Mouse (Mus musculus) testis, adult 2 months (tissue): ENCODE measurements around the gene Pde4d. TPM values are rescaled to one million over a fixed set of nuclear protein-coding genes. Genes with fewer than 3 reads are reported as not detected.

Source experiments
- H3K27ac ChIP-seq: fragments of 200-500 bp; 2 replicates; pipeline ENCODE4 v1.5.1; 2012; ENCODE audit warnings: low read depth, low read length; ENCODE audit not compliant: control insufficient read depth, insufficient read depth
- H3K27me3 ChIP-seq: fragments of 200-500 bp; 2 replicates; pipeline ENCODE4 v1.6.1; 2012; ENCODE audit warnings: mild to moderate bottlenecking, low read length, moderate library complexity; ENCODE audit not compliant: control insufficient read depth, insufficient read depth
- H3K36me3 ChIP-seq: fragments of 200-500 bp; 2 replicates; pipeline ENCODE4 v1.6.1; 2012; ENCODE audit warnings: mild to moderate bottlenecking, low read length; ENCODE audit not compliant: control insufficient read depth, insufficient read depth
- H3K4me1 ChIP-seq: fragments of 200-500 bp; 2 replicates; pipeline ENCODE4 v1.6.1; 2012; ENCODE audit warnings: low read length; ENCODE audit not compliant: control insufficient read depth, insufficient read depth
- H3K4me3 ChIP-seq: fragments of 200-500 bp; 2 replicates; pipeline ENCODE4 v1.5.1; 2012; ENCODE audit warnings: low read depth, mild to moderate bottlenecking, low read length, moderate library complexity, mixed read lengths; ENCODE audit not compliant: control insufficient read depth
- CTCF ChIP-seq: fragments of 200-500 bp; IDR thresholded peaks from 2 replicates; pipeline ENCODE4 v1.5.1; 2012; ENCODE audit warnings: low read depth, mild to moderate bottlenecking, inconsistent platforms, low read length, moderate library complexity; ENCODE audit not compliant: control insufficient read depth, insufficient read depth, insufficient replicate concordance
- POLR2A ChIP-seq: fragments of 200-500 bp; IDR thresholded peaks from 2 replicates; pipeline ENCODE4 v1.6.1; 2012; ENCODE audit warnings: low read depth, mild to moderate bottlenecking, inconsistent platforms, low read length, moderate library complexity; ENCODE audit not compliant: control insufficient read depth
- polyA plus RNA-seq: library from polyadenylated mRNA; depleted of rRNA; stranded (reverse); fragments of >200 nt; gene quantifications from 2 replicates; pipeline ENCODE4 v1.2.3, GENCODE M21; 2012

Pde4d gene
- polyA plus RNA-seq, 1 experiment, result 2.1 TPM

DNA sequence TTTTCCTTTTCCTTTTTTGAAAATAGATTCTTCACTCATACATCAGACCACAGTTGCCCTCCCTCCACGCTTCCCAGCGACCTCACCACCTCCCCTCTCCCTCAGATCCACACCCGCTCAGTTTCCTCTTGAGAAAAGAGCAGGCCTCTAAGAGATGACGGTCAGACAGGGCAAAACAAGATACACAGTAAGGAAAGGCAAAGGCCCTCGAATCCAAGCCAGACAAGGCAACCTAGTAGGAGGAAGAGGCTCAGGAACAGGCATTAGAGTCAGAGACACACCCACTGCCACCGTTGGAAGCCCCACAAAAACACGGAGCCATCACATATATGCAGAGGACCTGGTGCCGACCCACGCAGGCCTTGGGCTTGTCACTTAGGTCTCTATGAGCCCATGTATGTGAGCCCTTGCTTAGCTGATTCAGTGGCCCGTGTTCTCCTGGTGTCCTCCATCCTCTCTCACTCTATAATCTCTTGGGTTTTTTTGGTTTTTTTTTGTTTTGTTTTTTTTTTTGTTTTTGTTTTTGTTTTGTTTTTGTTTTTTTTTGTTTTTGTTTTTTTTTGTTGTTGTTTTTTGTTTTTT is 1097.3 kb downstream of the Pde4d start:
- no peaks in the 10 kb centered on the region for H3K36me3 ChIP-seq
- H3K4me3 ChIP-seq, result peak overlapping the region; percentile 14
- H3K4me1 ChIP-seq, result peaks cover 4% of the 10 kb centered on the region
- TF ChIP-seq POLR2A (no peak), CTCF (no peak)
- H3K27me3 ChIP-seq, result no peaks in the 10 kb centered on the region
- no peak overlapping the region for H3K27ac ChIP-seq

DNA sequence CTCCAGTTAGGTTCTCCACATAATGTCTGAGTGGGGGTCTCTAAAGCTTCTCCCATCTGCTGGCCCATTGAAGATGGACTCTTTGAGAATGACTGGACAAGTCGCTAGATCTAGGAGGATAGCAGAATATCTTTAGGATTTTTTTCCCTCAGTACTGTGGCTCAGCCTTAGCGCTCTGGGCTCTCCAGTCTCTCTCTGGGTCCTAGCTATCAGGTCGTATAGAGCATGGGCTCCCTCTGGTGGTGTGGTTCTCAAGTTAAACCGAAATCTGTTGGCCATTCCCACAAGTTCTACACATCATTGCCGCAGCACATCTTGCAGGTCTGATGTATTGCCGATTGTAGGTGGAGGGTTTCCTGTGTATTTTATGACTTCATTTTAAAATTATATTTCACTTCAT is 1098.0 kb downstream of the Pde4d start:
- Histone ChIP-seq H3K27me3 (no peaks in the 10 kb centered on the region), H3K27ac (no peak overlapping the region), H3K4me3 (no peak overlapping the region), H3K4me1 (peaks cover 4% of the 10 kb centered on the region), H3K36me3 (no peaks in the 10 kb centered on the region)
- peak; percentile 37; the same call in 1 of the 2 replicates for TF ChIP-seq CTCF
- TF ChIP-seq POLR2A, result no peak

DNA sequence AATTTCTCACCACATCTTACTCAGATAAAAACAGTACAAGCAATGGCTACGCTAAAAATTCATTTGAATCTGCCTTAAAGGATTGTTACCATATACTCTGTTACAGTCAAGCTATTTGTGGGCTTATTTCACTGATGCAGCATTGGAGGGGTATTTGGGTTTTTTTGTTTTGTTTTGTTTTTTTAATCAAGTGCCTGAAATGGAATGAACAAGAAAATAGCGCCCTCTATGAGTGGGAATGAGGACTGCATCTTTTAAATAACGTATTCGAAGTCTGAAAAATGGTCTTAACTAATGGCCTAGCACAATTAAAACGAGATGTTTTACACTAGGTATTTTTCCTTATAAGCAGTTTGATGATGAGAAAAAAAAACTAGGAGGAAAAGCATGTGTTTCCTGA is 1098.5 kb downstream of the Pde4d start:
- H3K4me1 ChIP-seq, result peaks cover 4% of the 10 kb centered on the region
- H3K27ac ChIP-seq, result no peak overlapping the region
- H3K27me3 ChIP-seq, result no peaks in the 10 kb centered on the region
- no peak for TF ChIP-seq POLR2A
- TF ChIP-seq CTCF, result no peak
- no peak overlapping the region for H3K4me3 ChIP-seq
- H3K36me3 ChIP-seq, result no peaks in the 10 kb centered on the region

GRCm38 (mm10) chr13:109548771-109549555 is 1099.2 kb downstream of the Pde4d start:
- H3K36me3 ChIP-seq, result no peaks in the 10 kb centered on the region
- peaks cover 4% of the 10 kb centered on the region for H3K4me1 ChIP-seq
- no peak overlapping the region for H3K4me3 ChIP-seq
- no peak overlapping the region for H3K27ac ChIP-seq
- TF ChIP-seq POLR2A, result no peak
- TF ChIP-seq CTCF, result no peak
- no peaks in the 10 kb centered on the region for H3K27me3 ChIP-seq

DNA sequence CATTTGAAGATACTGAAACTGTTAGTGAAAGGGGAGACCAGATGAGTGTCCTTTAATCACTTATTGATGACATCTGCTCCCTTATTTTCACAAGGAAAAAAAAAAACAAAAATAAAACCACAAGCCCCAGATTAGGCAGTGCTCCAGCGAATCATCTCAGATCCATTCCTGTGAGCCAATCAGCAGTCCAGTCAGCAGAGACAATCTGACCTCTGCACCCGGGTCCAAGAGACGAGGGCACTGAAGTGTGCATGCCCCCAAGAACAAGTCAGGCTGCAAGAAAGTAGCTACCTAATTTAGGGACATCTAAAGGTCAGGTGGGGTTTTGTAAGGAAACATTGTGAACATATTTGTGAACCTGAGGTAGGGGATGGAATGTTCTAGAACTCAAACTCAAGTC is 1102.1 kb downstream of the Pde4d start:
- TF ChIP-seq CTCF, result no peak
- no peak for TF ChIP-seq POLR2A
- no peak overlapping the region for H3K4me3 ChIP-seq
- H3K36me3 ChIP-seq, result no peaks in the 10 kb centered on the region
- no peaks in the 10 kb centered on the region for H3K27me3 ChIP-seq
- no peak overlapping the region for H3K27ac ChIP-seq
- peaks cover 4% of the 10 kb centered on the region for H3K4me1 ChIP-seq

DNA sequence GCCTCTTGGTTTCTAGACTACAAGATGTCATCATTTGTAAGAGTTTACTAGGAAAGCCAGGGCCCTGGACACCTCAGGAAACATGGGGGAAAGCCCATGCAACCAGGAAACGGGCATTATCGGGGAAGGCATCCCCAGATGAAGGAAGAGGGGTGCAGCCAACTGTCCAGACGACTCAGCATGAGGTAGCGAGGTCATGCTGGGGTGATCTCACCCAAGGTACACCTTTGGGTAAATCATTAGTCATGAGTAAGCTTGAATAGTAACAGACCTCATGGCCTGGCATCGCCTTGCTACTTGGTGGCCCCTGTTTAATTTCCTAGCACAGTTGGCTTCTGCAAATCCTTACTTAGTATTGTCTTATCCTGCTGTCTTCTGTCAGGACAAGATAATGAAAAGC is 1105.8 kb downstream of the Pde4d start:
- TF ChIP-seq CTCF (no peak), POLR2A (no peak)
- no peaks in the 10 kb centered on the region for H3K36me3 ChIP-seq
- H3K4me3 ChIP-seq, result no peak overlapping the region
- H3K4me1 ChIP-seq, result no peaks in the 10 kb centered on the region
- no peaks in the 10 kb centered on the region for H3K27me3 ChIP-seq
- H3K27ac ChIP-seq, result no peak overlapping the region

- H3K4me3 ChIP-seq, result no peak overlapping the region
- no peaks in the 10 kb centered on the region for H3K27me3 ChIP-seq
- H3K36me3 ChIP-seq, result no peaks in the 10 kb centered on the region
- H3K27ac ChIP-seq, result no peak overlapping the region
- TF ChIP-seq CTCF, result no peak
- no peaks in the 10 kb centered on the region for H3K4me1 ChIP-seq
These were observed 1107.1 kb downstream of the Pde4d start for GRCm38 (mm10) chr13:109556853-109557252.
